Mouse (Mus musculus): Measurements from ENCODE around the gene Rassf4. TPM values are rescaled to one million over a fixed set of nuclear protein-coding genes. Genes with fewer than 3 reads are reported as not detected.
"Not testable (repeated sequence)": the region's sequence is repeated elsewhere in the genome, so short reads cannot be mapped to it uniquely, and the experiment has no call there.

The Rassf4 gene
- polyA plus RNA-seq, 1 experiment from 2014 or later = 10.6 TPM

DNA sequence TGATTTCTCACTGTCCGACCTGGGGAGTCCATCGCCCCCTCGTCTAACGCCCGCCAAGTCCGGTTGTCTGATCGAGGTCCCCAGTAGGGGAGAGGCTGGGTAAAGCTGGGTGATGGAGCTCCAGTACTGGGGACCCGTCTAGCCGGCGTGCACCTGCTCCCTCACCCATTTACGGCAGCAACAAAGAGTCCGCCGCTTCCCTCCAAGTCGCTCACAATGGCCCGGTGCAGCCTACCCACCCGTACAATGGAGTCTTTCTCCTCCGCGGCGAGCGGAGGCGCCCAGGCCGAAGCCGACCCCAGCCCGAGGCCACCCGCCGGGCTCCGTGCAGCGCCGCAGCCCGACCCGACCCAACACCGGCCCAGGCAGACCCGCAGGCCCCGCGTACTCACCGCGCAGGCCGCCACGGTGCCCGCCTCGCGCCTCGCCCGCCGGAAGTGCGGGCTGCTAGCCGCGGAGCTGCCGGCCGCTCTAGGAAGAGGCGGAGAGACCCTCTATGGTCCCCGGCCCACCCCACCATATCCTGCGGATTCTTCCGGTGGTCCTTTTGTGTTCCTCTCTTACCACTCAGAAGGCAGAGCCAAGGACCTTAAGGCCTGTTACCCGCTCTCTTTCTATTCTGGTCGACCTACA is 45.1 kb downstream of the Rassf4 start, which contains the start of gene Zfp422:
TSS of gene Zfp422 (minus strand) at position 461 of the 633 bp plus-strand sequence.
- peak; percentile 98 for ATAC-seq (replicated peaks)
- Histone ChIP-seq H3K4me2 (peak within 1 kb of the TSS; percentile 67), H3K27me3 (replicated peaks) (no peaks in the 10 kb centered on the region), H3K4me3 (peak within 1 kb of the TSS; percentile 89), H3K9ac (peak within 1 kb of the TSS; percentile 97), H3K27ac (peak within 1 kb of the TSS; percentile 97), H3K9me3 (no peaks in the 10 kb centered on the region), H3K36me3 (replicated peaks) (peaks cover 8% of the 10 kb centered on the region), H3K4me1 (peaks cover 20% of the 10 kb centered on the region)
- under 1% methylated on average over 56 of the region's 56 CpGs for WGBS

DNA sequence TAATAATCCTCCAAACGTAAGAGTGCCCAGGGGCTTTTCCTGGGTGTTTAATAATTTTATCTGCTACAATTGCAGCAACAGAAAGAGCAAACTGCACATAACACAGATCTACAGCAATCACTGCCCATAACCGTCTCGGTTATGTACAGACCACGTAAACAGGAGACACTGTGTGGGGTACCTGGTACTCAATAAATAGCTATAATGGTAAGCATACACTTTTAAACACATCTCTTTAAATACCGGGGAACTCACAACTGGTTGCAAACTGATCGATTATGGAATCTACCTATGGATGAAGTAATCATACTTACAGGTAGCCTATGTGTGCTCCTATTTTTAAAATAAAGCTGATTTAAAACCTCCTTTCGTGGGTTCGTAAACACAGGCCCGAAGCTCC is 45.7 kb downstream of the Rassf4 start:
- H3K36me3 ChIP-seq (replicated peaks) = peaks cover 8% of the 10 kb centered on the region
- peak overlapping the region; percentile 67 for H3K4me2 ChIP-seq
- peak overlapping the region; percentile 97 for H3K27ac ChIP-seq
- H3K27me3 ChIP-seq (replicated peaks) = no peaks in the 10 kb centered on the region
- 11% methylated on average over 9 of the region's 9 CpGs for WGBS
- 0 out of 2 replicates have a peak, but pooled peaks have one; percentile 27 for ATAC-seq (replicated peaks)
- H3K4me3 ChIP-seq = peak overlapping the region; percentile 89
- H3K9me3 ChIP-seq = no peaks in the 10 kb centered on the region
- peaks cover 20% of the 10 kb centered on the region for H3K4me1 ChIP-seq
- peak overlapping the region; percentile 97 for H3K9ac ChIP-seq

DNA sequence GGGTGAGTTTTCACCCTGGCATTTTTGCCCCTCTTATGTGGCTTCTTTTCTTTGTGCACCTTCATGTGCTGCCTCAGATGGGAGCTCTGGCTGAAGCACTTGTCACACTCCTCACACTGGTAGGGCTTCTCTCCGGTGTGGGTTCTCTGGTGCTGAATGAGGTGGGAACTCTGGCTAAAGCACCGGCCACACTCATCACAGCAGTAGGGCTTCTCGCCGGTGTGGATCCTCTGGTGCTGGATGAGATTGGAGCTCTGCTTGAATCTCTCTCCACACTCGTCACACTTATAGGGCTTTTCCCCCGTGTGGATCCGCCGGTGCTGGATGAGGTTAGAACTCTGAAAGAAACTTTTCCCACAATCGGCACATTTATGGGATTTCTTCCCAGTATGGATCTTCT is 47.3 kb downstream of the Rassf4 start:
- WGBS = 97% methylated on average over 9 of the region's 9 CpGs
- H3K4me3 ChIP-seq; H3K9ac ChIP-seq; ATAC-seq (replicated peaks); H3K4me2 ChIP-seq; H3K27me3 ChIP-seq (replicated peaks); H3K9me3 ChIP-seq; H3K27ac ChIP-seq; H3K36me3 ChIP-seq (replicated peaks): not testable (repeated sequence)
- peaks cover 20% of the 10 kb centered on the region for H3K4me1 ChIP-seq

DNA sequence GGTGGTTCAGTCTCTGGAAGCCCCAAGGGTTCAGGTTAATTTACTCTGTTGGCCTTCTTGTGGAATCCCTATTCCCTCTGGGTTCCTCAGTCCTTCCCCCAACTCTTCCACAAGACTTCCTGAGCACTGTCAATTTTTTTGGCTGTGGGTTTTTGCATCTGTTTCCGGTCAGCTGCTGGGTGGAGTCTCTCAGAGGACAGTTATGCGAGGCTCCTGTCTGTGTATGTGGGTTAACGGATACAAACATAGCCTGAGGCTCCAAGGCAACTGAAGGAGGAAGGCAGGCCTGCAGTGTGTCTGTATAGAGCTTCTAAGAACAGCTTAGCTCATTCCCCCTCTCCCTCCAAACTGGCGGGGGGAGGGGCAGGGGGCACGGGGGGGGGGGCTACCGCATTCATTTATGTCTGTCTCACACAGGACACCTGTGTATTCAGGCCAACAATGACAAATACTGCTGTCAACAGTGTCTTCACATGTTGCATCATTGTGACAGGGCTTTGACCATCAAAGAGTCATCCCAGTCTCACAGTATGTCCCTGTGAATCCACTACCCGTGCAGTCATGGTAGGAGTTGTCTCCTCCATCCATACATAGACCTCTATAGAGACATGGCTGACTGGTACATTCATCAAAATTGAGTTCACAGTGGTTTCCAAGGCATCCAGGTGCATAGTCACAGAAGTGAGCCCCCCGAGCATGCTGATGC is 52.3 kb downstream of the Rassf4 start:
- no peak for ATAC-seq (replicated peaks)
- Histone ChIP-seq H3K27me3 (replicated peaks) (no peaks in the 10 kb centered on the region), H3K4me3 (no peak overlapping the region), H3K4me2 (no peak overlapping the region), H3K27ac (no peak overlapping the region), H3K4me1 (no peaks in the 10 kb centered on the region), H3K36me3 (replicated peaks) (peaks cover 7% of the 10 kb centered on the region), H3K9me3 (no peaks in the 10 kb centered on the region), H3K9ac (no peak overlapping the region)
- 69% methylated on average over 8 of the region's 8 CpGs for WGBS

DNA sequence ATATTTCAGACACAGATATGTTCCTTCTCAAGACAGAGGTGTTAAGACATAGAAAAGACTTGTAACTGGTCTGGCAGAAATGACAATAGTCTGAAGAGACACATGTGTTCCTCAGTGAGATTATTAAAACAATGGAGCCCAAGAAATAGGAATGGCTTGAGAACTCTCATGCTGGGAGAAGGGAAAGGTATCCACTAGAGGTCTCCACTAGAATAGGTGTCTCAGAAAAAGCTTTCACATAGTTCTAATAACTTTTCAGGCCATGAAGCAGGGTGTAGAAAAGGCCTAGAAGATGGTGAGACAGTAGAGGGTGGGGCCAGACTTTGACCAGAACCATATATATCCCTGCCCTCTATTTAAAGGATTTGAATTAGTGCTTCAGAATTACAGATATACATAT is 55.7 kb downstream of the Rassf4 start:
- H3K9me3 ChIP-seq = no peaks in the 10 kb centered on the region
- H3K4me3 ChIP-seq = no peak overlapping the region
- H3K27ac ChIP-seq = no peak overlapping the region
- H3K27me3 ChIP-seq (replicated peaks) = no peaks in the 10 kb centered on the region
- no peaks in the 10 kb centered on the region for H3K4me1 ChIP-seq
- no peak for ATAC-seq (replicated peaks)
- H3K36me3 ChIP-seq (replicated peaks) = no peaks in the 10 kb centered on the region
- H3K4me2 ChIP-seq = no peak overlapping the region
- H3K9ac ChIP-seq = no peak overlapping the region

DNA sequence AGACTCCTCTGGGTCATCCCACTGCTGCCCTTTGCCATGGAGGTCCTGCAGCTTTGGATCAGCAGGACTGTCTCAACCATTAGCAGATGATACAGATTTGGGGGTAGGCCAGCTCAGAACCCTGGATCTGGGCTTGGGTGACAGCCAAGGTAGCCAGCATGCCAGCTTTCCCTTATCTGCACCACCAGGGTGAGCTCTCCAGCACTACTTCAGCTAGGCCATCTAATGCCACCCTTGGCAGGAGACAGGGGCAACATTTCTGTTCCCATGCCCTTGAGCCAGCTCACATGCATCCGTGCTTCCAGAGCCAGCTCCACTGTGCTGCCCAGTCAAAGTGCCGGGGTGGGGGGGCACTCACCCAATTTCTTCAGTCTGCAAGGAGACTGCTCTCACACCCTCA is 58.0 kb downstream of the Rassf4 start:
- 90% methylated on average over 2 of the region's 2 CpGs for whole genome bisulfite sequencing

DNA sequence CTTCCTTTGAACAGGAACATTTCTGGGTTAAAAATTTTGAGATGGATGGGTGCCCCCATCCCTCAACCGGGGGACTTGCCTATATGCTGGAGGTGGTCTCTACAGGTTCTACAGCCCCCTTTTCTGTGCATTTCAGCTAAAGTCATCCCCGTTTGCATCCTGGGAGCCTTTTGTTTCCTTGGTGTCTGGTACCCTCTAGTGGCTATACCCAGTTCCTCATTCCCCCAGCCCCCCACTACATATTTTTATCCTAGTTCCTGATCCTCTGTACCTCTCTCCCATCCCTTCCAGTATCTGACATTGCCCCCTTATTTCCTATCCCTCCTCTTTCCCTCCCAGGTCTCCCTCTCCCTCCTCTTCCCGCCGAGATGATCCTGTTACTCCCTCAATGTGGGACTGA is 66.5 kb downstream of the Rassf4 start:
- Histone ChIP-seq H3K4me3 (no peak overlapping the region), H3K27me3 (replicated peaks) (no peaks in the 10 kb centered on the region), H3K9me3 (no peaks in the 10 kb centered on the region), H3K9ac (no peak overlapping the region), H3K27ac (no peak overlapping the region), H3K36me3 (replicated peaks) (no peaks in the 10 kb centered on the region), H3K4me1 (no peaks in the 10 kb centered on the region), H3K4me2 (no peak overlapping the region)
- no peak for ATAC-seq (replicated peaks)
- WGBS = 36% methylated on average over 4 of the region's 4 CpGs

More for the DNA sequence above, 58.0 kb downstream of the Rassf4 start:
- no peak overlapping the region for H3K4me2 ChIP-seq
- no peak overlapping the region for H3K27ac ChIP-seq
- ATAC-seq (replicated peaks) = no peak
- no peaks in the 10 kb centered on the region for H3K9me3 ChIP-seq
- no peaks in the 10 kb centered on the region for H3K27me3 ChIP-seq (replicated peaks)
- no peak overlapping the region for H3K4me3 ChIP-seq
- H3K36me3 ChIP-seq (replicated peaks) = no peaks in the 10 kb centered on the region
- no peak overlapping the region for H3K9ac ChIP-seq
- H3K4me1 ChIP-seq = no peaks in the 10 kb centered on the region

DNA sequence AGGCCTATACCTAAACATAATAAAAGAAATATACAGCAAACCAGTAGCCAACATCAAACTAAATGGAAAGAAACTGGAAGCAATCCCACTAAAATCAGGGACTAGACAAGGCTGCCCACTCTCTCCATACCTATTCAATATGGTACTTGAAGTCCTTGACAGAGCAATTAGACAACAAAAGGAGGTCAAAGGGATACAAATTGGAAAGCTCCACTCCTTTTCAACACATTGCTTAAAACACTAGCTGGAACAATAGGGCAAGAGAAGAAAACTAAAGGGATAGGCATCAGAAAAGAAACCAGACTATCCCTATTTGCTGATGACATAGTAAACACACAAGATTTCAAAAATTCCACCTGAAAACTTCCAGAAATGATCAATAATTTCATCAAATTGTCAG is 72.8 kb downstream of the Rassf4 start:
- H3K4me3 ChIP-seq; H3K27me3 ChIP-seq (replicated peaks); H3K9me3 ChIP-seq; H3K27ac ChIP-seq; H3K36me3 ChIP-seq (replicated peaks); ATAC-seq (replicated peaks); H3K9ac ChIP-seq; H3K4me2 ChIP-seq; H3K4me1 ChIP-seq: not testable (repeated sequence)

DNA sequence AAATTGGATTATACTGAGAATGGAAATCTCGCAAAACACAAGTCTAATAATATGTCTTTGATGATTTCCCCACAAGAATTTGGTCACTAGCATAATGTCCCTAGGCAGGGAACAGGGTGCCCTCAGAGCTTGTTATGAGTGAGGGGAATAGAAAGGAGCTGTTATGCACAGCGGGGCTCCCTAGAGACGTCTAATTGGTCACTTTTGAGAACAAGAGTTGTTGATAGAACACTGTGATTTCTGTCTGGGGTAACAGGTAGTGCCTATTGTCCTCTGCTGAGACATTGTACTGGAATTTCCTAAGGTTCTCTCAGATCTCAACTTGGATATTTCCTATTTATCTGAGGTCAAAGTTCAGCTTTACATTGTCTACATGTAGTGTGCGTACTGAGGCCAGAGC is 89.7 kb downstream of the Rassf4 start, which contains the start of gene Olfr215:
TSS of gene Olfr215 (minus strand) at position 101 of the 400 bp plus-strand sequence.
- no peak within 1 kb of the TSS for H3K27ac ChIP-seq
- H3K9me3 ChIP-seq = no peaks in the 10 kb centered on the region
- no peaks in the 10 kb centered on the region for H3K4me1 ChIP-seq
- H3K27me3 ChIP-seq (replicated peaks) = no peaks in the 10 kb centered on the region
- H3K4me3 ChIP-seq = no peak within 1 kb of the TSS
- no peak within 1 kb of the TSS for H3K9ac ChIP-seq
- 50% methylated on average over 4 of the region's 4 CpGs for WGBS
- no peaks in the 10 kb centered on the region for H3K36me3 ChIP-seq (replicated peaks)
- H3K4me2 ChIP-seq = no peak within 1 kb of the TSS
- no peak for ATAC-seq (replicated peaks)

Small RNA genes lying within 50 kb of the gene (microRNA-seq; reads per million reads assigned to microRNA genes)
- 1.3 reads per million for gene Mir7043

Other genes starting within 250 kb of the Rassf4 start
- 0.30 and 0.79 TPM in 2 replicates for gene Alox5, start 212.8 kb downstream of the Rassf4 start, polyA plus RNA-seq (2015; fragmentation: Nextera tagmentation; extraction: Ambion mirVana)
- not detected in 2 replicates for gene Olfr211, start 184.9 kb downstream of the Rassf4 start, polyA plus RNA-seq (2015; fragmentation: Nextera tagmentation; extraction: Ambion mirVana)
- 0.06 TPM in 1 of 2 replicates, not detected in the other for gene Olfr212, start 167.4 kb downstream of the Rassf4 start, polyA plus RNA-seq (2015; fragmentation: Nextera tagmentation; extraction: Ambion mirVana)
- not detected in 2 replicates for gene Olfr213, start 135.5 kb downstream of the Rassf4 start, polyA plus RNA-seq (2015; fragmentation: Nextera tagmentation; extraction: Ambion mirVana)
- 0.34 and 0.54 TPM in 2 replicates for gene Gm5580, start 122.8 kb downstream of the Rassf4 start, polyA plus RNA-seq (2015; fragmentation: Nextera tagmentation; extraction: Ambion mirVana)
- not detected in 2 replicates for gene Olfr214, start 119.7 kb downstream of the Rassf4 start, polyA plus RNA-seq (2015; fragmentation: Nextera tagmentation; extraction: Ambion mirVana)
- gene Olfr215, start 89.8 kb downstream of the Rassf4 start, polyA plus RNA-seq (2015; fragmentation: Nextera tagmentation; extraction: Ambion mirVana) = not detected in 2 replicates
- gene Zfp422, start 45.0 kb downstream of the Rassf4 start, polyA plus RNA-seq (2015; fragmentation: Nextera tagmentation; extraction: Ambion mirVana) = 148 and 151 TPM in 2 replicates
- 8.7 and 10.0 TPM in 2 replicates for gene Depp1, start 23.3 kb downstream of the Rassf4 start, polyA plus RNA-seq (2015; fragmentation: Nextera tagmentation; extraction: Ambion mirVana)
- 0.47 and 0.70 TPM in 2 replicates for gene Tmem72, start 43.0 kb upstream of the Rassf4 start, polyA plus RNA-seq (2015; fragmentation: Nextera tagmentation; extraction: Ambion mirVana)